Mouse (Mus musculus): ENCODE measurements around the gene Srek1ip1. TPM values are rescaled to one million over a fixed set of nuclear protein-coding genes. Genes with fewer than 3 reads are reported as not detected.
A peak's percentile ranks its signal among the peaks of the same experiment; 100 is the strongest.

Srek1ip1 gene
- polyA plus RNA-seq (2016; fragmentation: Nextera tagmentation; extraction: Ambion mirVana): 14.2 and 21.5 TPM in 2 replicates

DNA sequence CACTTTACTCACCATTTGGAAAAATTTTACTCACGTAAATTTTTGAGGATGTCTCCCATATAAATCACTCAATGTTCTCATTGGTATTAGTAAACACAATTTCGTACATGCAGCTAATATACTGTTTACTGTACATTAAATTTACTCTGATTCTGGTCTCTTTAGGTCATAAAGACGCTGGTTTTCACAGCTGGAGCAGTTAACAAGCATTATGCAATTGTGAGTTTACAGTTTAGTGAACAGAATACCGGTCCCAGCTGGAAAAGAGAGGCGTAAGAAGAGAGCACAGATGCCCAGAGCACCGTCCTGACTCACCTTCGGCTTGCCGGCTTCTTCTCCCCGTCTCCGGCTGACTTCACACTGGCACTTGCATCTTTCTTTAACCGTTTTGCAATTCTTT is at the start of gene Srek1ip1:
TSS of gene Srek1ip1 (plus strand) at position 301 of the 400 bp plus-strand sequence.
- WGBS: 94% methylated on average over 11 of the region's 11 CpGs
- no peak for DNase-seq (ENCODE audit: low spot score)
- no peaks in the 10 kb centered on the region for H3K9me3 ChIP-seq

DNA sequence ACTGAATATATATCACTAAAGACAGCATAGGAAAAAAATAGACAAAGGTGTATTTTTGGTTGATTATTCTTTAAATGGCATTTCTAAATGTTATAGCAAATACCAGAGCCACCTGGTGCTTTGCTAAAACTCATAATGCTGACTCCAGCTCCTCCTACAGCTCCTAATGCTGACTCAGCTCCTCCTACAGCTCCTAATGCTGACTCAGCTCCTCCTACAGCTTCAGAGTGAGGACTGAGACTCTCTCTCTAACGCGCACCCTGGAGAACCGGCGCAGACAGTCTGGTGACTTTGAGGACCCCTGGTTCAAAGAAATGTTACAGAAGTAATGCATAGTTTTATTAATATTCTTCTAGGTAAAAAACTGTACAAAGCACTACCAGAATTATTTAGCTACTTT is 49.4 kb upstream of the Srek1ip1 start:
- DNase-seq (ENCODE audit: low spot score): no peak
- no peaks in the 10 kb centered on the region for H3K36me3 ChIP-seq
- no peak overlapping the region for H3K27ac ChIP-seq
- H3K9me3 ChIP-seq: no peaks in the 10 kb centered on the region
- WGBS: 86% methylated on average over 4 of the region's 4 CpGs
- no peaks in the 10 kb centered on the region for H3K27me3 ChIP-seq (ENCODE audit: insufficient read depth, poor library complexity, severe bottlenecking)
- H3K4me1 ChIP-seq (replicated peaks): no peaks in the 10 kb centered on the region
- H3K4me3 ChIP-seq: no peak overlapping the region

More for the DNA sequence above, at the start of gene Srek1ip1:
- Histone ChIP-seq H3K27ac (no peak within 1 kb of the TSS), H3K36me3 (peaks cover 29% of the 10 kb centered on the region), H3K4me3 (no peak within 1 kb of the TSS), H3K27me3 (ENCODE audit: insufficient read depth, poor library complexity, severe bottlenecking) (no peaks in the 10 kb centered on the region), H3K4me1 (replicated peaks) (no peaks in the 10 kb centered on the region)

DNA sequence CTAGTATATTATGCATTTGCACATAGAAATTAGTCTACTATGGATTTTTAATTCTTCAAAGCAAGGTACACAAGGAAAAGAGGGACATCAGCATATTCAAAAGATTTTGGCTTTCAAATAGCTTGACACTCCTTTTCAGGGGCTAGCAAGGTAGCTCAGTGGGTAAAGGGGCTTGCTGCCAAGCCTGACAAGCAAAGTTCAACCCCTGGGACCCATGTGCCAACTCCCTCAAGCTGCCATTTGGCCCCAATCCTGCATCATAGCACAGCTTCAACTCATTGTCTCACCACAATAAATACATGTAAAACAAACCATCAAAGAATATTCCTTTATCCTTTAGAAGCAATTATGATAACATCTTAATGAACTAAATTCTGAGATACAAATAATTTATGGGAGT is 45.3 kb upstream of the Srek1ip1 start:
- no peak for DNase-seq (ENCODE audit: low spot score)
- Histone ChIP-seq H3K27me3 (ENCODE audit: insufficient read depth, poor library complexity, severe bottlenecking) (no peaks in the 10 kb centered on the region), H3K27ac (no peak overlapping the region), H3K36me3 (no peaks in the 10 kb centered on the region), H3K4me1 (replicated peaks) (no peaks in the 10 kb centered on the region), H3K4me3 (no peak overlapping the region), H3K9me3 (no peaks in the 10 kb centered on the region)

DNA sequence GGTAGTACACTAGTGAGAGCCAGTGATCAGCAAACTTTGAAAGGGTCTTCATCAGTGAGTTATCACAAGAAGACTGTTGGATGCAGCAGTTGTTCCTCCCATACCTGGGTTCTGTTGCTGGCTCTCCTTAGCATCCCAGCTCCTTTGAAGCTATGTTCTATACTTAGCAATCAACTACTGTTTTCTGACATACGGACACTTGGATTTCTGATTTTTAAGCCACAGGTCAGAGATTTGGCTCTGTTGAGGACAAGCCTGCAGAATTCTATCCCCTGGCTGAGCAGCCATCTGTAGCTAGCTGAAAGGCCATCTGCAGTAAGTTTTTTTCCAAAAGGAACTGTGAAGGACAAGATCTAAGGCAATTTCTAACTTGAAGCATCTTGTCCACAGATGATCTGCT is 32.9 kb upstream of the Srek1ip1 start:
- Histone ChIP-seq H3K4me3 (no peak overlapping the region), H3K27ac (no peak overlapping the region), H3K4me1 (replicated peaks) (no peaks in the 10 kb centered on the region), H3K27me3 (ENCODE audit: insufficient read depth, poor library complexity, severe bottlenecking) (no peaks in the 10 kb centered on the region), H3K9me3 (no peaks in the 10 kb centered on the region), H3K36me3 (no peaks in the 10 kb centered on the region)
- WGBS: 93% methylated on average over 1 of the region's 1 CpGs
- DNase-seq (ENCODE audit: low spot score): no peak

DNA sequence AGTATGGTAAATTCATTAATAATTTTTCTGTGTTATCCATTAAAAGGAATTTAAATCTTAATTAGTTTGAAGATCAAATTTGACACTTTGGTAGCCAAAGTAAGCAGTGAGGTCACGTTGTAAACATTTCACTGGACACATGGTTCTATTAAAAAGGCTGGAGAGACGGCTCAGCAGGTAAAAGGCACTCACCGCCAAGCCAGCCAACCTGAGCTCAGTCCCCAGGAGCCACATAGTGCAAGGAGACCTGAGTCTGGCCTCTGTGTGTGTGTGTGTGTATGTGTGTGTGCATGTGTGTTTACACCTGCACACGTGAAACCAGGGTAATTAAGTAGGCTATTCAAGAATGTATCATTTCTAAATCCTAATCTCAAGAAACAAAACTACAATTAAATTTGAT is 29.9 kb upstream of the Srek1ip1 start:
- Histone ChIP-seq H3K27me3 (ENCODE audit: insufficient read depth, poor library complexity, severe bottlenecking) (no peaks in the 10 kb centered on the region), H3K4me1 (replicated peaks) (no peaks in the 10 kb centered on the region), H3K27ac (no peak overlapping the region), H3K4me3 (no peak overlapping the region), H3K36me3 (no peaks in the 10 kb centered on the region), H3K9me3 (no peaks in the 10 kb centered on the region)
- DNase-seq (ENCODE audit: low spot score): no peak
- WGBS: 91% methylated on average over 4 of the region's 4 CpGs

DNA sequence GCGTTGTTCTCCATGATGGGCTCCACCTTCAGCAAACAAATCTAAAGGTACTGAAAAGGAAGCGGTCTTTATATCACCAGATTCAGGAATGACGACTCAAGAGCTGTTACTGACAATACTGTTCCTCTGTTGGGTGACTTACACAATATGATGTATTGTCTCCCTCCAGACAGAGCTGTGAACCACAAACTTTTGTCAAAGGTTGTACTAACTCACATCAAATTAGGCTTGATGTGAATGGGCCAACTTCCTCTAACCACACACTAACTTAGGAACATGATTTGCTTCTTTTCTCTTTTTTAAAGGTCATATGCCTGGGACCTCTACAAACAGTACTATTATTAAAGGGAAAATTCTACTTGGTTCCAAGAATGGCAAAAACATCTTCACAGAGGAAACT is 29.1 kb upstream of the Srek1ip1 start:
- 82% methylated on average over 3 of the region's 3 CpGs for WGBS
- H3K9me3 ChIP-seq: no peaks in the 10 kb centered on the region
- no peaks in the 10 kb centered on the region for H3K4me1 ChIP-seq (replicated peaks)
- DNase-seq (ENCODE audit: low spot score): no peak
- no peaks in the 10 kb centered on the region for H3K27me3 ChIP-seq (ENCODE audit: insufficient read depth, poor library complexity, severe bottlenecking)
- H3K4me3 ChIP-seq: no peak overlapping the region
- H3K36me3 ChIP-seq: no peaks in the 10 kb centered on the region
- H3K27ac ChIP-seq: no peak overlapping the region

DNA sequence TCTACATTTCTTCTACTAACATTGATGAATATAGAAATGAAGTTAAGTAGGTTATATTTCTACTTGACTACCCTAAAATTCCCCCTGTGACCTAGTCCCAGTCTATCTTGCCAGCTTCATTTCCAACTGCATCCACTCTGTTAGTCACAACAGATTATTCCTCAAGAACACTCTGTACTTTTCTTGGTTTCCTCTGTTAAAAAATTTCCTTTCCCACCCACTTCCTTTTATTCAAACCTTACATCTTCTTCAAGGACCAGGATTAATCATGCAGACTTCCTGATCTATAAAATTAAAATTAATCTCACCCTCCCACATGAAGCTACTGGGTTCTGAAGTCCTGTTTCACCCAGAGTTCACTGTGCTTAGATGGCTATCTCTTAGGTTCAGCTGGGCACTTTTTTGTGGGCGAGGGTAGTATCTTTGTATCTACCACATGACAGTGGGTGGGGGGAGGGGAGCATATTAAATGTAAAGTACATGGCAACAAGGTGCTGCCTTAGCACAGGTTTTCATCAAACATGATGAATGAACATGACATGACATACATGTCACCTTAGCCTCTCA is 13.1 kb upstream of the Srek1ip1 start:
- 85% methylated on average over 1 of the region's 1 CpGs for WGBS
- DNase-seq (ENCODE audit: low spot score): no peak
- no peaks in the 10 kb centered on the region for H3K27me3 ChIP-seq (ENCODE audit: insufficient read depth, poor library complexity, severe bottlenecking)

DNA sequence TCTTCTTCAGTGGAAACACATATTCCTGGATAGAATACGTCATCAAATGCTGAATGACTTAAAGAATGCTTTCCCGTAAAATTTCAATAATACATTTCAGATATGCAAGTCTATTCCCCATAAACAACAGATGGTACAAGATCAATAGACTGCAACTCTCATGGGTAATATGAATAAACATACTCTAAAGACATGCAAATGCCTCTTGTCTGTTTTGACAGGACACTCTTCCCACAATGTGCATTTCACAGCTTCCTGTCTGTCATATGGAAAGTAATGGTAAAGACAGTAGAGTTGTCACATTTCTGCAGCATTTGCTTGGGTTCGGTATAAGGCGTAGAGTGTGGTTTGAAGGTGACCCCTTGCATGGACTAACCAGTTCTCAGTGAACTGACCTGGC is 5.0 kb upstream of the Srek1ip1 start:
- no peak for DNase-seq (ENCODE audit: low spot score)
- Histone ChIP-seq H3K27ac (no peak overlapping the region), H3K36me3 (peaks cover 35% of the 10 kb centered on the region), H3K9me3 (0 out of 2 replicates have a peak, but pooled peaks cover 9% of the 10 kb centered on the region), H3K4me1 (replicated peaks) (no peaks in the 10 kb centered on the region), H3K27me3 (ENCODE audit: insufficient read depth, poor library complexity, severe bottlenecking) (no peaks in the 10 kb centered on the region), H3K4me3 (no peak overlapping the region)
- WGBS: 85% methylated on average over 4 of the region's 4 CpGs

More for the DNA sequence above, 13.1 kb upstream of the Srek1ip1 start:
- Histone ChIP-seq H3K36me3 (peaks cover 21% of the 10 kb centered on the region), H3K27ac (no peak overlapping the region), H3K9me3 (0 out of 2 replicates have a peak, but pooled peaks cover 9% of the 10 kb centered on the region), H3K4me3 (no peak overlapping the region), H3K4me1 (replicated peaks) (no peaks in the 10 kb centered on the region)

DNA sequence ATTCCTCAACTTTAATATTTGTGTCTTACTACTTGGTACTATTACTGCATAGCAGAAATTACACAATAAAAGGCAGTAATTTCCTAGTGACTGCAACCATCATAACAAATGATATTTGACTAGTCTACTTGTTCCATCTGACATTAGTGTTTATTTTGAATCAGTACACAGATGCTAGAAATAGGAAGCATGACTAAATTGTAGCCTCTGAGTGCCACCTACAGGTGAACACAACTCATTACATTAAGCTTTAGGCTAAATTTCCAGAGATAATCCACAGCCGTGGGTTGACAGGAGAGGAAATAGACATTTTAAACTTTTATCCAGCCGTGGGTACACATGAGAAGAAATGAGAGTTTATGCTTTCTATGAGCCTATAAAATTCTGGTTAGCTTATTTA is 2.6 kb upstream of the Srek1ip1 start:
- 33% methylated on average over 2 of the region's 2 CpGs for WGBS
- no peaks in the 10 kb centered on the region for H3K9me3 ChIP-seq
- H3K27me3 ChIP-seq (ENCODE audit: insufficient read depth, poor library complexity, severe bottlenecking): no peaks in the 10 kb centered on the region
- no peak overlapping the region for H3K4me3 ChIP-seq
- H3K36me3 ChIP-seq: peaks cover 21% of the 10 kb centered on the region
- H3K4me1 ChIP-seq (replicated peaks): no peaks in the 10 kb centered on the region
- no peak for DNase-seq (ENCODE audit: low spot score)
- no peak overlapping the region for H3K27ac ChIP-seq

DNA sequence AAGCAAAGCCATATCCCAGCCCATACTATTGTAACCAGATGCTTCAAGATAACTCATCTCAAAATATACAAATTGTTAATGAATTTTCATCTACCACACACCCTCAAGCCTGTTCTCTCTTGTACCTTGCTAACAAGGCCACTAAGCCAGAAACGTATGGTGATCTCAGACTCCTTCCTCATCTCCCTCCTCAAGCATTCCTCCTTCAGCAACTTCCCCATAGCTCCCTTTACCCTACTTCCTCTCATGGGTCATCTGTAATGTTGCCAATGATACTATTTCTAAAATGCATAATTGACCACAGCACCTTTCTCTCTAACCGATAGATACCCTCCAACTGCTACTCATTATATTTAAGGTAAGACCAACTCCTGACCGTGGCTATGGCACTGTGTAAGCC is 2.1 kb downstream of the Srek1ip1 start:
- no peak overlapping the region for H3K4me3 ChIP-seq
- DNase-seq (ENCODE audit: low spot score): no peak
- WGBS: 89% methylated on average over 3 of the region's 3 CpGs

DNA sequence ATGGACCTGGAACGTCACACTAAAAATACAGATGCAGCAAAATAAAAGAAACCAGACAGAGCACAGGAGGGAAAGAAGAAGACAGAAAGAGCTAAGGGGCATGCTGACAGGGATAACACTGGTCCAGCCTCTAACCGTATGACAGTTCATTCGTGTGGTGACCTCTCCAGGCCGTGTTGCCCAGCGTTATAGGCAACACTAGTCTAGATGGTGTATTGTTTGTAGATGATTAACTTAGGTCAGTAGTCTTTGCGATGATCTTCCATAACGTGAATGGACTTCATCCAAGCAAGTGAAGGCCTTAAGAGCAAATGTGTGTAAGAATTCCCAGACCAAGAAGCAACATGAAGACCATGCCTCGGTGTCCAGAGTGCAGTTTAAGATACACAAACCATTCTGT is 6.8 kb downstream of the Srek1ip1 start:
- Histone ChIP-seq H3K4me1 (replicated peaks) (no peaks in the 10 kb centered on the region), H3K4me3 (no peak overlapping the region), H3K9me3 (no peaks in the 10 kb centered on the region), H3K27me3 (ENCODE audit: insufficient read depth, poor library complexity, severe bottlenecking) (no peaks in the 10 kb centered on the region), H3K27ac (no peak overlapping the region), H3K36me3 (peaks cover 40% of the 10 kb centered on the region)
- no peak for DNase-seq (ENCODE audit: low spot score)
- 93% methylated on average over 8 of the region's 8 CpGs for WGBS

More for the DNA sequence above, 2.1 kb downstream of the Srek1ip1 start:
- H3K4me1 ChIP-seq (replicated peaks): no peaks in the 10 kb centered on the region
- no peak overlapping the region for H3K27ac ChIP-seq
- no peaks in the 10 kb centered on the region for H3K27me3 ChIP-seq (ENCODE audit: insufficient read depth, poor library complexity, severe bottlenecking)
- no peaks in the 10 kb centered on the region for H3K9me3 ChIP-seq
- H3K36me3 ChIP-seq: peaks cover 36% of the 10 kb centered on the region

DNA sequence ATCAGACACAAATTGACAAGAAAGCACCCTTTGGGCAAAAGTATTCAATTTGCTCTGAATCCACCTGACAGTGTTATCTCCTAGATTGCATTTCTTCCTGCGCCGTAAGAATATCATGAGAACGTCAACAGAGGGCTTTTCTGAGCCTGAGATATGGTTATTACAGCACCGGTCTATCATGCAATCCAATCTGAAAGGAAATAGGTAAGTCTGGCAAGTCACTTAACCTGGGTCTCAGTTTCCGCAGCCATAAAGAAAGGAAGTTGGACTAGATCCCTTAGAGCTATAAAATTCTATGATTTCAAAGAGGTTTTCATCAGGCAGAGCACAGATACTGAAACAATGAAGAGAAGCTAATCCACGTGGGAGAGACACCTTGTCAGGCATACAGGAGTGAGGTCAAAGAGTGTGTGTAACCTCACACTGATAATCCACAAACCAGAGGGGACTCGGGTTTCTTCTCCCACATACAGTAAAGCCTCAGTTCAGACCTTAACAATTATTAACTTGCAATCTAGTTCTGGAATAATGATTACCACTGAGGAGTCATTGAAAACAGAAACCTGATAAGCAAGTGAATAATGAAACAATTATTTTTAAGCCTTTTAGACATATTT is 7.4 kb downstream of the Srek1ip1 start:
- H3K9me3 ChIP-seq: no peaks in the 10 kb centered on the region
- H3K4me3 ChIP-seq: no peak overlapping the region
- WGBS: 90% methylated on average over 7 of the region's 7 CpGs
- H3K4me1 ChIP-seq (replicated peaks): no peaks in the 10 kb centered on the region
- no peak overlapping the region for H3K27ac ChIP-seq
- H3K27me3 ChIP-seq (ENCODE audit: insufficient read depth, poor library complexity, severe bottlenecking): no peaks in the 10 kb centered on the region
- DNase-seq (ENCODE audit: low spot score): no peak
- peaks cover 39% of the 10 kb centered on the region for H3K36me3 ChIP-seq

DNA sequence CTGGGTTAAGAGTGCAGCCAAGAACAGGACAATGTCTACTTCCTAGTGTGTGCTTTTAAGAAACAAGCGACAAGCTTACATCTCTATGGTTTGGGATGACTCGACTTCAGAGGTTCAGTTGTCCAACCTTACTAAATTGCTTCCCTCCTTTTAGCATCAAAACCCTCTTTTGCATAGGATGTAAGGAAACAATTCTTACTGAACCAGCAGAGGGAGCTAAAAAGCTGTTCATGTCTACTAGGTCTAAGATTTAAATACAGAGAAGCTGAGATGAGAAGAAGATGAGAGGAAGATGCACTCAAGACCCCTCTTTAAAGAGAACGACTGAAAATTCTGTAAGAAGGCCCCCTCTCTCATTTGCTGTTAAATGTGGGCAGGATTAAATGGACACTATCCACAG is 13.4 kb downstream of the Srek1ip1 start:
- Histone ChIP-seq H3K4me1 (replicated peaks) (no peaks in the 10 kb centered on the region), H3K36me3 (peaks cover 36% of the 10 kb centered on the region), H3K9me3 (no peaks in the 10 kb centered on the region), H3K27ac (no peak overlapping the region), H3K27me3 (ENCODE audit: insufficient read depth, poor library complexity, severe bottlenecking) (no peaks in the 10 kb centered on the region), H3K4me3 (no peak overlapping the region)
- DNase-seq (ENCODE audit: low spot score): no peak
- WGBS: 63% methylated on average over 3 of the region's 3 CpGs

DNA sequence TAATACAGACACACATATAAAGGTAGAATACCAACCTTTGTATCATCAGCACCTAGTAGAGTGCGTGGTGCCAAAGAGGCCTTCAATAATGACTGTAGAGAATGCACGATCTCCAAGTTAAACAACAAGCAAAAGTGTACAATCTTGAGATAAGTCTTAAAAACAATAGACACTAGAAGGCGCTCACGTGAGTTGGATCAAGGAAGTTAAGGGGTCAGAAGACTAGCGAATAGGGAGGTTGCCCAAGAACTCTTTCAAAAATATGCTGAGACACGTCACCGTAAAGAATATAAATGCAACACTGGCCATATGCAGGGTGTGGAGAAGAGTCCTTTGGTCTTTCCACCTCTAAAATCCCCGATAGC is 24.0 kb downstream of the Srek1ip1 start:
- Histone ChIP-seq H3K27ac (peak overlapping the region; percentile 98), H3K36me3 (0 out of 2 replicates have a peak, but pooled peaks cover 3% of the 10 kb centered on the region), H3K27me3 (ENCODE audit: insufficient read depth, poor library complexity, severe bottlenecking) (no peaks in the 10 kb centered on the region), H3K4me1 (replicated peaks) (peaks cover 25% of the 10 kb centered on the region), H3K4me3 (peak overlapping the region; percentile 71), H3K9me3 (no peaks in the 10 kb centered on the region)
- DNase-seq (ENCODE audit: low spot score): no peak
- 13% methylated on average over 8 of the region's 8 CpGs for WGBS

Data from hindbrain, embryonic 10.5 days (tissue).